Mouse (Mus musculus): ENCODE data around the gene Chil4.

Gene Chil4

GRCm38 (mm10) chr3:106154413-106154812, 64.9 kb downstream of the Chil4 start:
- DNase-seq, result no peak

All from lung, postnatal 10 days (tissue).